Mouse (Mus musculus): ENCODE measurements around the gene Fbxw26.
"Not testable (repeated sequence)": the region's sequence is repeated elsewhere in the genome, so short reads cannot be mapped to it uniquely, and the experiment has no call there.

Fbxw26 gene

DNA sequence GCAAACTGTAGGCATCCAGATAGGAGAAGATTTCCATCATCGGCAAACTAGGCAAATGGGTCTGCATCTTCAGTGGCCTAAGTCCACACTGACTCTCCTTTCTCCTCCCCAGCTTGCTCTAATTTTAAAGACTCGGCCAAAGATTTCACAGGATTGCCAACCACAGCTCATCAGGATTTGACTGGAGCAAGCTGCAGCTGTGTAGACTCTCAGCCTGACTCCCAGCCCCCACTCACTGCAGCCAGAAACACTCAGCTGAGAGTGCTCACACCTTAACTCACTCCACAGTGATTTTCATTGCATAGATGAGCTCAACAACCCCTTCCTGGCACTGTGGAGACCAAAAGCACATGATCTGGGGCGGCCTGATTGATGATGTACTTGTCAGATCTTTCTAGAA lies at the start of gene Fbxw26:
Gene Fbxw26 (minus strand): TSS at position 101 of the 400 bp plus-strand sequence.
- not testable (repeated sequence) for DNase-seq

- DNase-seq: no peak
Measured at GRCm38 (mm10) chr9:109795221-109795620, 49.3 kb upstream of the Fbxw26 start.

- DNase-seq: not testable (repeated sequence)
Measured at GRCm38 (mm10) chr9:109790570-109790969, 44.7 kb upstream of the Fbxw26 start, which contains the start of gene Fbxw27. Gene Fbxw27, minus strand, starts transcription at chr9:109790670.

DNA sequence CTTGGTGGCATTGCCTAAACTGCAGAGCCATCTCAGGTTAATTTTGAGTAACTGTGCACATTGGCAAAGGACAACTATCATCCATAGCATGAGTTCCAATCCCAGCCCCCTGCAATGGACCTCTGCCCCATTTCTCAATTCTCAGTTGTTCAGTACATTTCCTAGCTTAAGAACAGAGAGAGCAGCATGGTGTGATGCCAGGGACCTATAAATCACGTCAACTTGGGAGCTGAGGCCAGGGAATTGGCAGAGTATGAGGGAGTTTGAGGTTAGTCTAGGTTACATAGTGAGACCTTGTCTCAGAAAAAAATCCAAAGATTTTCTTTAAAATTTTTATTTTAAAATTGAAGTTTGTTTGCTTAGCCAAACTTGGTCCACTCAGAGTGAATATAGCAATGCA lies 21.0 kb upstream of the Fbxw26 start:
- DNase-seq: not testable (repeated sequence)

DNA sequence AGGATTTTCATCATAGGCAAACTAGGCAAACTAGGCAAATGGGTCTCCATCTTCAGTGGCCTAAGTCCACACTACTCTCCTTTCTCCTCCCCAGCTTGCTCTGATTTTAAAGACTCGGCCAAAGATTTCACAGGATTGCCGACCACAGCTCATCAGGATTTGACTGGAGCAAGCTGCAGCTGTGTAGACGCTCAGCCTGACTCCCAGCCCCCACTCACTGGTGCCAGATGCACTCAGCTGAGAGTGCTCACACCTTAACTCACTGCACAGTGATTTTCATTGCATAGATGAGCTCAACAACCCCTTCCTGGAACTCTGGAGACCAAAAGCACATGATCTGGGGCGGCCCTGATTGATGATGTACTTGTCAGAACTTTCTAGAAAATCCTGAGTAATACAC lies 43.3 kb downstream of the Fbxw26 start, which contains the start of gene Fbxw18:
Gene Fbxw18 (minus strand): TSS at position 101 of the 400 bp plus-strand sequence.
- not testable (repeated sequence) for DNase-seq

DNA sequence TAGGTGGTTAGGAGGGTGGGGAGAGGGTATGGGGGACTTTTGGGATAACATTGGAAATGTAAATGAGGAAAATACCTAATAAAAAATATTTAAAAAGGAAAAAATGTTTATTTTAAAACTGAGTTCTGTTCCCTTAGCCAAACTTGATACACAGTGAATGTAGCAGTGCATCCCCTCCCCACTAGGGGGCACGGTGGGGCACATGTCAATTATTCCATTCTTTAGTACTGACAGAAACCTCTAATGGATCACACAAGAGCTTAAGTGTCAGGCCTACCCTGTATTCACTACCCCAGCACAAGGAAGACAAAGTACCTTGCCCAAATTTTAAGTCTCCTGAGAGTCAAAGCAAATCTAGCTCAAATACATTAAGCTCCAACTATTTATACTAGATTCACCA lies 60.6 kb downstream of the Fbxw26 start:
- peak; percentile 56 to 80 for DNase-seq

All from kidney, postnatal 25 days (tissue).